Mouse (Mus musculus) neural tube, embryonic 13.5 days (tissue): ENCODE results near the gene Mon2. TPM values are rescaled to one million over a fixed set of nuclear protein-coding genes. Genes with fewer than 3 reads are reported as not detected.

ENCODE experiments used
- ATAC-seq: fragments of 200-750 bp; cut with Nextera tagmentation; 2 replicates; pipeline ENCODE4 v1.8.0; 2017; ENCODE audit warnings: low read depth, mild to moderate bottlenecking, moderate TSS enrichment, moderate library complexity
- H3K27ac ChIP-seq: fragments of 300-500 bp; sonication (generic); replicated peaks from 2 replicates; pipeline ENCODE4 v1.5.1; 2015; ENCODE audit warnings: moderate library complexity, mild to moderate bottlenecking, inconsistent platforms
- H3K27me3 ChIP-seq: fragments of 300-500 bp; sonication (generic); 2 replicates; pipeline ENCODE4 v1.6.1; 2015; ENCODE audit warnings: mild to moderate bottlenecking, inconsistent platforms
- H3K36me3 ChIP-seq: fragments of 300-500 bp; sonication (generic); 2 replicates; pipeline ENCODE4 v1.6.1; 2015; ENCODE audit warnings: mild to moderate bottlenecking, inconsistent platforms
- H3K4me1 ChIP-seq: fragments of 300-500 bp; sonication (generic); replicated peaks from 2 replicates; pipeline ENCODE4 v1.6.1; 2015; ENCODE audit warnings: inconsistent platforms
- H3K4me2 ChIP-seq: fragments of 300-500 bp; sonication (generic); 2 replicates; pipeline ENCODE4 v1.6.1; 2015; ENCODE audit warnings: inconsistent platforms, mild to moderate bottlenecking, moderate library complexity
- H3K4me3 ChIP-seq: fragments of 300-500 bp; sonication (generic); 2 replicates; pipeline ENCODE4 v1.5.1; 2015; ENCODE audit warnings: mild to moderate bottlenecking, inconsistent platforms
- H3K9ac ChIP-seq: fragments of 300-500 bp; sonication (generic); 2 replicates; pipeline ENCODE4 v1.6.1; 2015; ENCODE audit warnings: moderate library complexity, mild to moderate bottlenecking, inconsistent platforms
- H3K9me3 ChIP-seq: fragments of 300-500 bp; sonication (generic); 2 replicates; pipeline ENCODE4 v1.6.1; 2016; ENCODE audit warnings: inconsistent platforms
- WGBS: fragments of 180-500 bp; shearing (Covaris S2); methylation state at CpG from one replicate; pipeline ENCODE4 v1.1.7; 2015; 5-methylcytosine and 5-hydroxymethylcytosine counted together
- polyA plus RNA-seq: library from polyadenylated mRNA; unstranded; fragments of >200 nt; fragmentation: Nextera tagmentation; extraction: Ambion mirVana; gene quantifications from 2 replicates; pipeline ENCODE4 v1.2.1, GENCODE M21; 2015

Gene Mon2
- 26.7 and 30.7 TPM in 2 replicates for polyA plus RNA-seq

- WGBS = under 1% methylated on average over 58 of the region's 58 CpGs
- H3K9me3 ChIP-seq = no peaks in the 10 kb centered on the region; the same call in 1 of the 2 replicates
- H3K9ac ChIP-seq = peak within 1 kb of the TSS; percentile 95
- peaks cover 15% of the 10 kb centered on the region for H3K36me3 ChIP-seq
- H3K4me2 ChIP-seq = peak within 1 kb of the TSS; percentile 75
- H3K27ac ChIP-seq = peak within 1 kb of the TSS; percentile 85
- H3K4me1 ChIP-seq = peaks cover 20% of the 10 kb centered on the region
- H3K4me3 ChIP-seq = peak within 1 kb of the TSS; percentile 99
- H3K27me3 ChIP-seq = no peaks in the 10 kb centered on the region
- peak; percentile 99 for ATAC-seq
Measured at GRCm38 (mm10) chr10:123076245-123077023, at the start of gene Mon2. Gene Mon2 (minus strand): TSS chr10:123076505.

DNA sequence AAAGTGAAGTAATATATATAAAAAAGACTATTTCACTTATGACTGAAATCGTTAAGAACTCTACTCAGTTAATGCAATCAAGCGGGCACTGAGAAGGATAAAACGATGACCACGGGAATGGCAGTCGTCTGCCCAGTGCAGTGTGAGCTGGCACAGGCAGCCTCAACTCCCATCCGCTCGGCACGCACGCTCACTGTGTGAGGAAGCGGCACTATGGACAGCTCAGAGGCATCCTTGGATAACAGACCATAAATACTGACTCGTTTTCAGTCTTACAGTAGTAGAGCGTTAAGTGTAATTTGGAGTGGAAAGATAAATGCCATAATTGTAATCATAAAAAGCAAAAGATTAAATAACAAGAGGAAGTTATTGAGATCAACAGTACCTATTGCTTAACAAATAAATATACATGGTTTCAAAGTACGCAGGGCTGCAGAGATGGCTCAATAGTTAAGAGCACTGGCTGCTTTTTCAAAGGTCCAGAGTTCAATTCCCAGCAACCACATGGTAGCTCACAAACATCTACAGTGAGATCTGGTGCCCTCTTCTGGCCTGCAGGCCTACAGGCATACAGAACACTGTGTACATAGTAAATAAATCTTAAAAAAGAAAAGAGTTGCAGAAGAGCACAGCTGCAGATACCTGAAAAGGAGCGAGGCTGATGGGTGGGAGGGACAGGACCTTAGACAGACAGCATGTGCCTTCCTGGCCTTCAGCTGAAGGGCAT lies 44.5 kb upstream of the Mon2 start:
- 94% methylated on average over 14 of the region's 14 CpGs for WGBS
- Histone ChIP-seq H3K27ac (no peak overlapping the region), H3K36me3 (peaks cover 91% of the 10 kb centered on the region), H3K4me3 (no peak overlapping the region), H3K27me3 (no peaks in the 10 kb centered on the region), H3K4me2 (no peak overlapping the region), H3K9ac (no peak overlapping the region), H3K4me1 (no peaks in the 10 kb centered on the region), H3K9me3 (no peaks in the 10 kb centered on the region)
- no peak for ATAC-seq

- Histone ChIP-seq H3K4me2 (no peak overlapping the region), H3K4me3 (no peak overlapping the region), H3K4me1 (no peaks in the 10 kb centered on the region), H3K27me3 (no peaks in the 10 kb centered on the region), H3K27ac (no peak overlapping the region), H3K36me3 (peaks cover 84% of the 10 kb centered on the region), H3K9me3 (no peaks in the 10 kb centered on the region), H3K9ac (no peak overlapping the region)
- ATAC-seq = no peak
- 83% methylated on average over 14 of the region's 14 CpGs for WGBS
Measured at GRCm38 (mm10) chr10:123116861-123117260, 40.6 kb upstream of the Mon2 start.

DNA sequence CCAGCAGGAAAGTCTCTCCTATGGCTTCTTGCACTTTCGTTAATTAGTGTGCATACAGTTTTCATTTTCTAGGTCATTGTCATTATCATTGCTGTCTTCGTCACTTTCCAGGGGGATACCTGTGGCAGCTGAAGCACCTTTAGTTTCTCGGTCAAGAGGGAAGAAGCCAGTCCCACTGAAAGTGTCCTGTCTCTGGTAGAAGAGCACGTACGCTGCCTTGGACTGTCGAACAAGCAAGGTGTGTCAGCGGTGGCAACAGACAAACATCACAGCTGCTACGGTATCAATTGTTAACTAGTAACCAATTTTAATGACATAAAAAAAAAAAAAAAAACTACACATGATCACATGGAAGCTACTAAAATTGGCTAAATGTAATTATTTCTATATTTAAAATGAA lies 37.2 kb upstream of the Mon2 start:
- Histone ChIP-seq H3K36me3 (peaks cover 57% of the 10 kb centered on the region), H3K4me3 (no peak overlapping the region), H3K4me2 (no peak overlapping the region), H3K9me3 (no peaks in the 10 kb centered on the region), H3K9ac (no peak overlapping the region), H3K27me3 (no peaks in the 10 kb centered on the region), H3K27ac (no peak overlapping the region), H3K4me1 (no peaks in the 10 kb centered on the region)
- 96% methylated on average over 8 of the region's 8 CpGs for WGBS
- ATAC-seq = no peak

- 91% methylated on average over 9 of the region's 9 CpGs for WGBS
- Histone ChIP-seq H3K4me1 (no peaks in the 10 kb centered on the region), H3K27ac (no peak overlapping the region), H3K4me3 (no peak overlapping the region), H3K36me3 (peaks cover 54% of the 10 kb centered on the region), H3K9ac (no peak overlapping the region), H3K27me3 (no peaks in the 10 kb centered on the region), H3K4me2 (no peak overlapping the region), H3K9me3 (no peaks in the 10 kb centered on the region)
- no peak for ATAC-seq
Measured at GRCm38 (mm10) chr10:123112787-123113168, 36.5 kb upstream of the Mon2 start.

DNA sequence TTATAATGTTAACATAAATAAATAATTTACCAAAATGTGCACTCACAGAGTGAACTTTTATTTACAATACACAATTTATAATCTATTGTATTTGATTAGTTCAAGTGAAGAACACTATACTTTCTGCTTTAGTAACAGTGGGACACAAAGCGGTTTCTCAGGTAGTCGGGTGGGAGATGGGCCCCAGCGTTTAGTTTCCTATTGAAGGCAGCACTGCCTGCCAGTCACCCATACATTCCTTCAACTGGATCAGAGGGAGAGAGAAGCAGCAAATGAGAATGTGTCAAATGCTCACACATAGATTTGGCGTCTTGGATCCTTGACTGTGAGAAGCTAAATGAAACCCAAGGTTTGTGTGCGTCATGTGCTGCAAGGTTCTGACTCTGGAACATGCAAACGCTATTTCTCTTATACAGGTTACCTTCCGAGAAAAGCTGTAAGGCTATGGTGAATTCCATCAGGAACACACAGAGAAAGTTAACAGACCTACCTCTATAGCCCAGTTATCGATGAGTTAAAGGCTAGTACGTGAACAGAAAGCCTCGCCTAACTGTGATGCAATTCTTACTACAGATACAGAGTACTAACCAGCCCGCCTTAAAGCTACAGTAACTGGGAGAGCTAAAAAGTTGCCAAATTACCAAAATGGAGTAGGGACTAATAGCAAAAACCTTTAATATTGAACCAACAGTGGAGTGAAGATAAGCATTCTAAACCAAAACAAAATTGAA lies 35.9 kb upstream of the Mon2 start:
- Histone ChIP-seq H3K27me3 (no peaks in the 10 kb centered on the region), H3K9me3 (no peaks in the 10 kb centered on the region), H3K9ac (no peak overlapping the region), H3K4me3 (no peak overlapping the region), H3K4me1 (no peaks in the 10 kb centered on the region), H3K36me3 (peaks cover 54% of the 10 kb centered on the region), H3K27ac (no peak overlapping the region), H3K4me2 (no peak overlapping the region)
- ATAC-seq = no peak
- 91% methylated on average over 11 of the region's 11 CpGs for WGBS

DNA sequence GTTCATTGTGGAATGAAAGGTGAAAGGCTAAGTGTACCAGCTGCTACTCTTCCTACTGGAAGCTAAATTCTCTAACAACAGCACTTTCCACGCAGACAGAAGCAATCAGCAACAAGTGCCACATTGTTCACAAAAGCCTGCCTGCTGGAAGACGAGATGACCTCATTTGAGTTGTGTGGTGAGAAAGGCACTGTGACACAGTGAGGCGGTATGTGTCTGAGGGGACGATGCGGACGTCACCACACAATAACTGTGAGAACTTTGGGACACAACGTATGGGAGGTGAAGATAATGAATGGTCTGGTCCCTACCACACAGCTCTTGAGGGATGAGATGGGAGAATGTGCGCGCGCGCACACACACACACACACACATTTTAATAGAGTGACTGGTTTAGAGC lies 34.2 kb upstream of the Mon2 start:
- Histone ChIP-seq H3K4me1 (no peaks in the 10 kb centered on the region), H3K9me3 (no peaks in the 10 kb centered on the region), H3K27ac (no peak overlapping the region), H3K9ac (no peak overlapping the region), H3K4me2 (no peak overlapping the region), H3K4me3 (no peak overlapping the region), H3K27me3 (no peaks in the 10 kb centered on the region), H3K36me3 (peaks cover 40% of the 10 kb centered on the region)
- no peak; the same call in 1 of the 2 replicates for ATAC-seq
- WGBS = 69% methylated on average over 11 of the region's 11 CpGs

DNA sequence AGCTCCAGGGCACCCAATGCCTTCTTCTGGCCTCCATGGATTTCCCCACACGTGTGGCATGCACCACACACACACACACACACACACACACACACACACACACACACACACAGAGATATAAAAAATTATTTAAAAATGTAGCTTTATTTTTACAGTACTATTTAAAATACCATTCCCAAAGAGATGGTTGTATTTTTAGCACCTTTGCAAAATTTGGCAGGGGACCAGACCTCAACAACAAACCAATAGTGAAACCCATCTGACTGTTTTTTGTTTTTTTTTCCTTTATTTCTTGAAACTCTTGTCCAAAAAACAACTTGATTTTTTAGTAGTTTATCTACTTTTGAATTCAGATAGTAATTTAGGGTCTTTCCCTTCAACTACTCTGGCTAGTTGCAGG lies 32.2 kb upstream of the Mon2 start:
- 100% methylated on average over 1 of the region's 1 CpGs for WGBS
- Histone ChIP-seq H3K9me3 (no peaks in the 10 kb centered on the region), H3K4me1 (no peaks in the 10 kb centered on the region), H3K36me3 (peaks cover 29% of the 10 kb centered on the region), H3K4me2 (no peak overlapping the region), H3K27me3 (no peaks in the 10 kb centered on the region), H3K9ac (no peak overlapping the region), H3K27ac (no peak overlapping the region), H3K4me3 (no peak overlapping the region)
- no peak for ATAC-seq

GRCm38 (mm10) chr10:123108121-123108520 lies 31.8 kb upstream of the Mon2 start:
- Histone ChIP-seq H3K27ac (no peak overlapping the region), H3K4me3 (no peak overlapping the region), H3K9me3 (no peaks in the 10 kb centered on the region), H3K27me3 (no peaks in the 10 kb centered on the region), H3K36me3 (peaks cover 25% of the 10 kb centered on the region), H3K4me1 (no peaks in the 10 kb centered on the region), H3K4me2 (no peak overlapping the region), H3K9ac (no peak overlapping the region)
- no peak for ATAC-seq
- WGBS = 95% methylated on average over 5 of the region's 5 CpGs

- Histone ChIP-seq H3K27ac (no peak overlapping the region), H3K4me2 (no peak overlapping the region), H3K36me3 (peaks cover 5% of the 10 kb centered on the region; the same call in 1 of the 2 replicates), H3K4me1 (no peaks in the 10 kb centered on the region), H3K9me3 (no peaks in the 10 kb centered on the region), H3K4me3 (no peak overlapping the region), H3K9ac (no peak overlapping the region), H3K27me3 (no peaks in the 10 kb centered on the region)
- ATAC-seq = no peak
- 88% methylated on average over 1 of the region's 1 CpGs for WGBS
Measured at GRCm38 (mm10) chr10:123101303-123101702, 25.0 kb upstream of the Mon2 start.

DNA sequence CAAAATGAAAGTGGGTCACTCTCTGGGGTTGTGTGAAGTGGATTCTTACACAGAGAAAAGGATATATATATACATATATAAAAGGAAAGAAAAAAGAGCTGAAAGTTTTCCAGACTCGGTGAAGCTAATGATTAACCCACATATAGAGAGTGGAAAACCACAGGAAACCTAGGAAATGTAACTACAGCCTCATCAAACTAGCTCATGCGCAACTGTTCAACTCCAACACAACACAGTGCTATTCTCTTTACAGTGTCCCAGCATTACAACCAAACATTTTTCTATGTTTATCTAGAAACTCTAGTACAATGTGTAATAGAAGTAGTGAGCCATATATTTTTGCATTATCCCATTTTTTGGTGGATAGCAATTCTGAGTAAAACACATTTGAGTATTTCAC lies 24.3 kb upstream of the Mon2 start:
- H3K36me3 ChIP-seq = peaks cover 5% of the 10 kb centered on the region; the same call in 1 of the 2 replicates
- H3K9ac ChIP-seq = no peak overlapping the region
- H3K4me1 ChIP-seq = no peaks in the 10 kb centered on the region
- ATAC-seq = no peak
- no peaks in the 10 kb centered on the region for H3K9me3 ChIP-seq
- no peak overlapping the region for H3K27ac ChIP-seq
- no peaks in the 10 kb centered on the region for H3K27me3 ChIP-seq
- no peak overlapping the region for H3K4me2 ChIP-seq
- H3K4me3 ChIP-seq = no peak overlapping the region
- WGBS = 82% methylated on average over 2 of the region's 2 CpGs

- Histone ChIP-seq H3K27ac (no peak overlapping the region), H3K9me3 (no peaks in the 10 kb centered on the region), H3K4me3 (no peak overlapping the region), H3K27me3 (no peaks in the 10 kb centered on the region), H3K36me3 (no peaks in the 10 kb centered on the region), H3K4me1 (no peaks in the 10 kb centered on the region), H3K9ac (no peak overlapping the region), H3K4me2 (no peak overlapping the region)
- WGBS = 86% methylated on average over 7 of the region's 7 CpGs
- no peak for ATAC-seq
Measured at GRCm38 (mm10) chr10:123094504-123094903, 18.2 kb upstream of the Mon2 start.
